Mouse (Mus musculus) heart, adult 2 months (tissue): Measurements from ENCODE around the gene Grin2b. TPM values are rescaled to one million over a fixed set of nuclear protein-coding genes. Genes with fewer than 3 reads are reported as not detected.

Experiments
- DNase-seq, 2 experiments: peaks; one replicate each; pipeline ENCODE4 v3.0.0; 2021
- H3K27ac ChIP-seq: fragments of 200-600 bp; 2 replicates; pipeline ENCODE4 v1.8.1; 2022
- H3K27me3 ChIP-seq: fragments of 200-500 bp; 2 replicates; pipeline ENCODE4 v1.6.1; 2012; ENCODE audit warnings: mild to moderate bottlenecking, low read length, inconsistent platforms, mixed read lengths; ENCODE audit not compliant: control insufficient read depth, insufficient read depth
- H3K36me3 ChIP-seq: fragments of 200-500 bp; 2 replicates; pipeline ENCODE4 v1.6.1; 2012; ENCODE audit warnings: low read length, inconsistent platforms; ENCODE audit not compliant: control insufficient read depth, insufficient read depth
- H3K4me1 ChIP-seq: fragments of 200-500 bp; 2 replicates; pipeline ENCODE4 v1.6.1; 2011; ENCODE audit warnings: low read length; ENCODE audit not compliant: control insufficient read depth, insufficient read depth
- H3K4me3 ChIP-seq: fragments of 200-600 bp; 2 replicates; pipeline ENCODE4 v1.8.1; 2022
- H3K79me2 ChIP-seq: fragments of 200-500 bp; replicated peaks from 2 replicates; pipeline ENCODE4 v1.6.1; 2012; ENCODE audit warnings: mild to moderate bottlenecking, inconsistent platforms, low read length, moderate library complexity, mixed read lengths; ENCODE audit not compliant: control insufficient read depth, insufficient read depth
- H3K9ac ChIP-seq: fragments of 200-500 bp; 2 replicates; pipeline ENCODE4 v1.6.1; 2012; ENCODE audit warnings: low read depth, mild to moderate bottlenecking, control low read depth, inconsistent platforms, low read length, mixed read lengths
- CTCF ChIP-seq: fragments of 200-600 bp; IDR thresholded peaks from 2 replicates; pipeline ENCODE4 v1.8.1; 2022; ENCODE audit warnings: antibody characterized with exemption, mild to moderate bottlenecking, moderate library complexity
- EP300 ChIP-seq: fragments of 200-500 bp; IDR thresholded peaks from 2 replicates; pipeline ENCODE4 v1.6.1; 2011; ENCODE audit warnings: low read depth, low read length, control low read depth; ENCODE audit not compliant: insufficient read depth
- POLR2A ChIP-seq: fragments of 200-500 bp; IDR thresholded peaks from 2 replicates; pipeline ENCODE4 v1.6.1; 2011; ENCODE audit warnings: mild to moderate bottlenecking, low read depth, low read length, control low read depth; ENCODE audit not compliant: insufficient read depth
- WGBS: fragments of 180-500 bp; shearing (Covaris S2); methylation state at CpG from one replicate; pipeline ENCODE4 v1.1.7; 2018; 5-methylcytosine and 5-hydroxymethylcytosine counted together
- intact Hi-C: fragments of 180-260 bp; cut with DNase I; formaldehyde crosslinking; loops from one replicate; pipeline ENCODE4 v1.15.1; 2025
- polyA plus RNA-seq: library from polyadenylated mRNA; depleted of rRNA; stranded (reverse); fragments of >200 nt; gene quantifications from 2 replicates; pipeline ENCODE4 v1.2.3, GENCODE M21; 2012
- total RNA-seq, 2 experiments: library from RNA; stranded (reverse); gene quantifications; 2 replicates each; pipeline ENCODE4 v1.2.3; 2021

Grin2b gene
- total and polyA plus RNA-seq, 3 experiments = 0.02 TPM; not detected in 2

DNA sequence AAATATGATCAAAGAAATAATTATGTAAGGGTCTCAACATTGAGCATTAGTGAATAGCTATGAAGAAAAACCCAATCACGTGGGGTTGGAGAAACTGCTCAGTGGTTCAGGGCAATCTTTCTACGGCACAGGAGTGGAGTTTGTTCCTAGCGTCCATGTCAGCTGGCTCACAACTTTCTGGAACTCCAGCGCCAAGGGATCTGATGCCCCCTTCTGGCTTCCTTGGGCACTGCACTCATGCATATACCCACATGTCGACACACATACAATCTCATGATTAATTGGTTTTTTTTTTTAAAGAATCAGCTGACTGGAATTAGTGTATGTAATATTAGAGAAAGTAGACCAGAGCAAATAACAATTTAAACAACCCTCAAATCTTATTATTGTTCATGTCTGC, 258.7 kb downstream of the Grin2b start:
- Histone ChIP-seq H3K79me2 (no peaks in the 10 kb centered on the region), H3K9ac (no peak overlapping the region), H3K4me1 (no peaks in the 10 kb centered on the region), H3K4me3 (no peak overlapping the region), H3K27ac (no peak overlapping the region), H3K36me3 (no peaks in the 10 kb centered on the region), H3K27me3 (no peaks in the 10 kb centered on the region)
- DNase-seq = no peak
- intact Hi-C loops = no loop called here
- peak; percentile 12; the same call in 1 of the 2 replicates for TF ChIP-seq CTCF
- TF ChIP-seq POLR2A = no peak
- 89% methylated on average over 5 of the region's 5 CpGs for WGBS

DNA sequence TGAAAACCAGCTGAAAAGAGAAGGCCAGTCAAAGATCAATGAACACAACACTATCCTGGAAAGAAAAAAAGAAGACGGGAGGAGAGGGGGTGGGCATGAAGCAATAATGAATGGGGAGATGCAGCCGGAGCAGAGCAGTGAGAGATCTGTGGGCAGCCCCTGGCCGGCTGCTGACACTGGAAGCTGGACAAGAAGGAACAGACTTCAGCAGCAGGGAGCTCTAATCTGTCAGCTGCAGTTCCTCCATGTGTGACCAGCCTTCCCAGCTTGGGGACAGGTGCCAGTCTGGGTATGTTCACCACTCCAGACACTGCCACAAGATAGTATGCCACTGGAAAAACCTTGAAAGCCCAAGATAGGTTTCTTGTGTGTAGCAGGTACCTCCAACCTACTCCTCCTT, 261.2 kb downstream of the Grin2b start:
- TF ChIP-seq EP300 (no peak), POLR2A (no peak), CTCF (no peak)
- H3K4me3 ChIP-seq = no peak overlapping the region
- WGBS = 60% methylated on average over 3 of the region's 3 CpGs
- H3K36me3 ChIP-seq = no peaks in the 10 kb centered on the region
- no peak overlapping the region for H3K9ac ChIP-seq
- intact Hi-C loops = no loop called here
- H3K79me2 ChIP-seq = no peaks in the 10 kb centered on the region
- H3K27ac ChIP-seq = no peak overlapping the region
- H3K27me3 ChIP-seq = no peaks in the 10 kb centered on the region
- H3K4me1 ChIP-seq = no peaks in the 10 kb centered on the region
- DNase-seq = no peak

GRCm38 (mm10) chr6:135911131-135911530, 262.2 kb downstream of the Grin2b start:
- H3K79me2 ChIP-seq = no peaks in the 10 kb centered on the region
- H3K4me3 ChIP-seq = no peak overlapping the region
- no peak for DNase-seq
- no peak overlapping the region for H3K27ac ChIP-seq
- H3K36me3 ChIP-seq = no peaks in the 10 kb centered on the region
- H3K9ac ChIP-seq = no peak overlapping the region
- no peak for TF ChIP-seq CTCF
- TF ChIP-seq POLR2A = no peak
- TF ChIP-seq EP300 = no peak
- H3K4me1 ChIP-seq = no peaks in the 10 kb centered on the region
- no peaks in the 10 kb centered on the region for H3K27me3 ChIP-seq
- 78% methylated on average over 6 of the region's 6 CpGs for WGBS
- intact Hi-C loops = no loop called here

DNA sequence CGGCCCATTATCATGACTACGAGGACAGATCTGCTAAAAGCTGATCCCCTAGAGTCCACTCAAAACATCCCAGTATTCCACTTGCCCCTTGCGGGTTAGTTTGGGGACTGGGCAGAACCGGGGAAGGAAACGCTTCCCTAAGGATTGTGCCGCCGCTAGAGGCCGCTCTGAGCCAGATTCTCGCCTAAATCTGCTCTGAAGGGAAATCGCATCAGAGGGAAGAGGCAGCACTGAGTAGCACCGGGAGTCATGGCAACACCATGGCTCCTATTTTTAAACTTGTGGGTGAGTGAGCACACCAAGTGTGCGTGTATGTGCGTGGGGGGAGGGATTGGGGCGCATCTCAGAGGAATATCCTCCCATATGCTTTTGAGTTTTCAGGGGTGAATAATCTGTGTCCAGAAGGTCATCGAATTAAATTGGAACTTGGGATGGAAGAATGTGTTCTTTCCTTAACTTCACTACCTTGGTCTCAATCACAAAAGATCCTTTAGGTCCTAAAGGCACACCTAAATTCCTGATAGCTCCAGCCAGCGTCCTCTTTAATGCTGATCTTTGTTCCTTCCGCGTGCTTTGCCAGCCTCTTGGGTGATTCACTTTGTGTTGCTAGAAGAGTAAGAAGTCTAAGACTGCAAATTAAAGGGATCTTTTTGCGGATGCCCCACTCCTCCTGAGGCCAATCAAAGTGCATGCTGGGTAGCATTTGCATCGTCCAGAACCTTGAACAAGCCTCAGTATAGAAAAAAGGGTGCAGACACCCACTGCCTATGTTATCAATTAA, 265.6 kb downstream of the Grin2b start:
- WGBS = 20% methylated on average over 20 of the region's 20 CpGs
- no peak overlapping the region for H3K4me3 ChIP-seq
- peak; percentile 47 to 73 for DNase-seq
- H3K79me2 ChIP-seq = no peaks in the 10 kb centered on the region
- no peak overlapping the region for H3K9ac ChIP-seq
- H3K4me1 ChIP-seq = no peaks in the 10 kb centered on the region
- H3K36me3 ChIP-seq = no peaks in the 10 kb centered on the region
- H3K27me3 ChIP-seq = no peaks in the 10 kb centered on the region
- no peak overlapping the region for H3K27ac ChIP-seq
- intact Hi-C loops = loop anchor here (1.0 kb wide), 1 partner anchor 446 kb away; no protein-coding TSS in a partner anchor
- TF ChIP-seq CTCF (peak; percentile 79), EP300 (no peak)

GRCm38 (mm10) chr6:135907137-135907536, 266.2 kb downstream of the Grin2b start:
- H3K4me3 ChIP-seq = no peak overlapping the region
- 35% methylated on average over 8 of the region's 8 CpGs for WGBS
- TF ChIP-seq CTCF (no peak), EP300 (no peak), POLR2A (no peak)
- no peaks in the 10 kb centered on the region for H3K4me1 ChIP-seq
- H3K9ac ChIP-seq = no peak overlapping the region
- DNase-seq = no peak
- no peaks in the 10 kb centered on the region for H3K27me3 ChIP-seq
- H3K36me3 ChIP-seq = no peaks in the 10 kb centered on the region
- H3K27ac ChIP-seq = no peak overlapping the region
- no peaks in the 10 kb centered on the region for H3K79me2 ChIP-seq
- intact Hi-C loops = loop anchor here (1.0 kb wide), 1 partner anchor 446 kb away; no protein-coding TSS in a partner anchor

DNA sequence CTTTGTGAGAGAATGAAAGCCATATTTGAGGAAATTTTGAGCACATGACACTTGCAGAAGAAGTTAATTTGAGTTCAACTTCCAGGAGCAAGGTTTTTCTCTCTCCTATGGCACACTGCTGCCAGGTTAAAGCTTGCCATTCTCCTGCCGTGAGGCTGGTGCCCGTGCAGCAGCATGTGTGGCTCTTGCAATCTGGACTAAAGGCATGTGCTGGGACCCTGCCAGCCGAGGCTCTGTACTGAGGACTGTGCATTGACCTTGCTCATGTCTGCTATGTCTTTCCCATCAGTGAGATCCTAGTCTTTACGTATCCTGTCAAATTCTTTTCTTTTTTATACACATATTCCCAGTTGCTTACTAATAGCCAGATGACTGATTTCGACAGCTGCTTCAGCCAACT, 268.9 kb downstream of the Grin2b start:
- 46% methylated on average over 5 of the region's 5 CpGs for WGBS
- Histone ChIP-seq H3K4me3 (no peak overlapping the region), H3K36me3 (no peaks in the 10 kb centered on the region), H3K27me3 (no peaks in the 10 kb centered on the region), H3K4me1 (no peaks in the 10 kb centered on the region), H3K79me2 (no peaks in the 10 kb centered on the region), H3K27ac (no peak overlapping the region), H3K9ac (no peak overlapping the region)
- intact Hi-C loops = no loop called here
- TF ChIP-seq POLR2A = no peak
- no peak for TF ChIP-seq CTCF
- no peak for TF ChIP-seq EP300
- no peak for DNase-seq
